Mouse (Mus musculus): ENCODE measurements at regions not wholly inside any gene's neighbourhood (a gene's known extent, or its start where the extent isn't known, plus 50 kb on each side); places are given as distances from the start of the nearest gene placed in this dataset.

DNA sequence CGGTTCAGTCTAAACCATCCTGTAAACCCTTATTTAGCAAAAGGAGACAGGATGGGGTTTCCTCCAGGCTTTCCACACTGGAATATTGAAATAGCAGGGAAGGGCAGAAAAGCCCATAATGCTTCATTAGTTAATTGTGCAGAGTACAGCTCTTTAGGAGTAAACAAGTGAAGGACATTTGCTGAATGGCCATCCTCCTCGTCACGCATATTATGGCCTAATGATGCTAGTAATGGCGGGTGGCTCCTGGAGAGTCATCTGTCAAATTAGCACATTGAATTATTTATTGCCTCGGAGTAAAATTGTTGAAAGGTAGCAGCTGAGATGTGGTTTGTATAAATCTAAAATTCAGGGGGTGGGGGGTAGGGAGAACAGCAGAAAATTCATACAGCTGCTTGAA lies 575.1 kb upstream of the Itga1 start:
- no peak for DNase-seq (ENCODE audit: low spot score in 2 of 2)

DNA sequence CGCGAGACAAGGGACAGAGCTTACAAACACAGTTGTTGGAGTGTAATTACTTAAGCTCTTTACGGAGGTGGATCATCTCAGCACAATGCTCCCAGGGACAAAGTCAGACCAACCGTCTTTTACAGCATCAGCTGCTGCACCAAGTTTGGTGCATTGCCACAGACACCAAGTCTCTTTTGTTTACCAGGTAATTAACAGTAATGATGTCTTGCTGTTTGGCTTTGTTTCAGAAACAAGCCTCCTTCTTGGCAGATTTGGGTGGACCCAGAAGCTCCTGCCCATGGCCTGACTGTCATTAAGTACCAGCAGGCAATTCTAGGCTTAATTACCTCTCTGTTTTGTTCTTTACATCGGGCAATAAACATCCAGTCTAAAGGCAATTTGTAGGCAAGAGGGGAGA lies 572.0 kb upstream of the Itga1 start:
- DNase-seq (ENCODE audit: low spot score in 2 of 2): no peak

DNA sequence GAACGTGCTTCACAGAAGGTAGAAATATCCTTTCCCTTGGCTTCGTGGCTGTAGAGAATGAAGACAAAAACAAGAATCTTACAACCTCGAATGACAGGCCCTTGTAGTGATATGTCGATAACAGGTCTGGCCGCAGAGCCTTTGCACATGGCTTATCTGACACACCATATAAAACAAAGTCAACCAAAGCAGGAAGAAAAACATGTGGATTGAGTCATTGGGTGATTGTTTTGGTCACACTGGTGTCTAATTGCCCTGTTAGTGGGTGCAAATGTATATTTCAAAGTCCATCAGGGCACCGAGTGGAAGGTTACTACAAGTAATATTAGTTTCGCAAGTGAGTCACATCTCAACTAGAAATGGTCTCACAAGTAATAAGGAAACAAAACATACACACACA lies 569.9 kb upstream of the Itga1 start:
- no peak for DNase-seq (ENCODE audit: low spot score in 2 of 2)

DNA sequence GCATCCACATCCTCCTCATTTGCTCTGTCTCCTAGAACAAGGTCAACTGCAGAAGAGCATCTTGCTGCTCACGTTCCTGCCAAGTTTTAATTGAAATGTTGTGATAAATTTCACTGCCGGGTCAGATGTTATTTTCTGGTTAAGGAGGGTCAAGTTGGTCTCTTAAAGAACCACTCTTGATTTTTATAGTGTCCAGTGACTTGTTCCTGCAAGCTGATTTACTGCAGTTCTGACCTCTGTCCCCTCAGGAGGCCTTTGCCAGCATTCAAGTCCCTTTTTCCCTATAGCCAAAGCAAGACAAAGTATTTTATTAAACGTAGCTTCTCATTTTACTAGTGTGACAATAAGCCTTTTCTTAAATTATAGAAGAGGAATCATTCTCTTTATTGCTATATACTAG lies 567.8 kb upstream of the Itga1 start:
- DNase-seq (ENCODE audit: low spot score in 2 of 2): no peak

DNA sequence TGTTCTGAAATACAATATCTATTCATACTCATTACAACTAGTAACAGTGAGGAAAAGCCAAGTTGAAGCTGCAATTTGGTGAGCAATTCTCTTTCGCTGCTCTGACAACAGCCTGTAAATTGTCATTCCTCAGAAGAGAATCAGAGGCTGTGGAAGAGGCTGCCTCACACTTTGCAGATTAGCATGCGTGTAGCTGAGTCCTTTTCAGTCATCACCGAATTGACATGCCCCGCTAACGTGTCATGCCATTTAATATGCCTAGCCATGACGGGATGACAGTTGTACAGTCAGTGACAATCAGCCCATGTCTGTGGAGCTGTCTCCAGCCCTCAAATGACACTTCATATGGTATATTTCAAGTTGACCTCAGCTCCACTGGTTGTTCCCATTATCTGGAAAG lies 553.4 kb upstream of the Itga1 start:
- no peak for DNase-seq (ENCODE audit: low spot score in 2 of 2)

DNA sequence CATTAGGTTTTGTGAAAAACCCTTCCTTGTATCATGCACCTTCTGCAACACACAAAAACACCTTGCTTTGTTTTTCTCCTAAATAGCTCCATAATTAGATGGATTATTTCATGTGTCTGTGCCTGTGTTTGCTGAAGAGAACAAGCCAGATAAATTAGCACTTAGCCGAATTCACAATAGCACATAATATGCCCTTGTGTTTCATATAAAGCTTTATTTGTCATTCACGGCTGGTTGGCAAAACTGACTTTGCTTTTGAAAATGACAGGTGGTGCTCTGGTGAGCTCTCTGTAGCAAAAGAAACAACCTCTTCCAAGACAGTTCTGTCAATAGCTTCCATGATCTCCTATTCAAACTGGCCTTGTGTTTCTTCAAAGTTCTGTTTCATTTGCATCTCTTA lies 551.2 kb upstream of the Itga1 start:
- DNase-seq (ENCODE audit: low spot score in 2 of 2): no peak

DNA sequence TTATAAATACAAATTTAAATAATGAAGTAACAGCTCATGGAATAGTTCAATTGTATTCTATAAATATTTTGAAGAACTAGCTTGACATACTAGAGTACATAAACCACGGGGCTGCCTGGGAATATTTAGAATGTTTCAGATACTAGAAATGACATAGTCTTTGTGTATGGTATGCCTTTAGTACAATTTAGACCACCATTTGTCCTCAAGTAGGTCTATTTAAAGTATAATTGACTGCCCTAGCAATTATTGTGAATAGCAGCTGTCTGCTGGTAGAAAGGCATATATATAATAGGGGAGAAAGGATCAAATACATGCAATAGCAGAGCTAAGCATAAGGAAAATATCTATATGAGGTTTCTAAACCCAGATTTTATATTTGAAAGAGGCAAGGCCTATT lies 550.6 kb upstream of the Itga1 start:
- no peak for DNase-seq (ENCODE audit: low spot score in 2 of 2)

DNA sequence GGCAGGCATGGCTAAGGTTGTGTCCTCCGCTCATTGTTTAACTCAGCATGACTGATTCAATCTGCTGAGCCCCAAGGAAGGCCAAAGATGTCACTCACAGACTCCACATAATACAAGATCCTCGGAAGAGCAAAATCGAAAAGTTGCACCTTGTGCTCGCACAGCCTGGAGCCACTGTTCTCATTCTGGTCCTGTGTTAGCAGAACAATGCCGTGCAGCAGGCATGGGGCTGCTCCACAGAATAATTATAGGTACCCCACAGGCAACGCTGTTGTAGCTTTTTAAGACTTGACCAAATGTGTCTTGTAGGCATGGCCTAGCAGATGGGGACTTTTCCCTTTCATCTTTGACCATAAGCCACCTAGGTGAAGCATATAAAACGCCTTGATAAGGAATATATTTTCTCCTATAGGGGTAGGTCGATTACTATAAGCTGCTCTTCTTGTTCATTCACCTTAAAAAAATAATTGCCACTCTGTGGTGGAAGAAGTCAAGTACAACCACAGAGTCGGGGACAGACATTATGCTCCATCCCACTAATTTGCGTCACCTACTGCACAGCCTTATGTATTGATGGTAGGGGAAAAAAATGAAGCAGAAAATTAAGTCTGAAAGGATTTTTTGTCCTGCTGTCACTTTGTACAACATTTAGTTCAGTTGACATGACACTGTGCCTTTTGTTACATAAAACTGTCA lies 529.8 kb upstream of the Itga1 start:
- no peak for DNase-seq (ENCODE audit: low spot score in 2 of 2)

DNA sequence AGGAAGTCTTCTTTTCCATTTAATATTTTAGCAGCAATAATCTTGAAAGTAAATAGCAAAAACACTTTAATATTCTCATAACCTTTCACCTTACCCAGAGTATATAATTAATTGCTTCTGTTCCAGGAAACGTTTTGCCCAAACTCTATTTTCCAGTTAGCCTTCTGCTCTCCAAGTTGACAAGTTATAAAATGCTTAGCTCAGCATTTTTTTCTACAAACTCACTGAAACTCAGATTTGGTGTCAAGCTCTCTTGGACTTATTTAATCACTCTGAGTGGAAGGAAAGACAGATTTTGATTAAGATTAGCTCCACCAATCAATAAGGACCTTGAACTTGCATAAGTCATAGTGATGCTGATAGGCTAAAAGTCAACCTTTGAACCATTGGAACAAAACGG lies 528.8 kb upstream of the Itga1 start:
- no peak for DNase-seq (ENCODE audit: low spot score in 2 of 2)

DNA sequence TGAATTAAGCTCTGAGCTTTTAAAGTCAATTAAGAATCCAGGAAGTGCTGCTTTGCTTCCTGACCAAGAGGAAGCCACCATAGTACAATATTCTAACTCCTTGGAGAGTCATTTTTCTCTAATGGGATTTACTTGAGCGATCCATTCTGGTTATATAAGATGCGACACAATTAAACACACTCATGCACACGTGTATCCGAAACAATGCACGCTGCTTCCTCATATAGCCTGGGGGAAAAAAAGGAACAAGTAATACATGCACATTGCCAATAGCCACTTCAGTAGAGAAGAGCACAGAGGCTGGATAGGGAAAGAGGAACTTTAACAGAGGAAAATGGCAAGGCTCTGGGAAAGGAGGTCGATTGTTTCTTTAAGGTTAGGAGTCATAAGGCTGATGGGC lies 511.4 kb upstream of the Itga1 start:
- no peak for DNase-seq (ENCODE audit: low spot score in 2 of 2)

DNA sequence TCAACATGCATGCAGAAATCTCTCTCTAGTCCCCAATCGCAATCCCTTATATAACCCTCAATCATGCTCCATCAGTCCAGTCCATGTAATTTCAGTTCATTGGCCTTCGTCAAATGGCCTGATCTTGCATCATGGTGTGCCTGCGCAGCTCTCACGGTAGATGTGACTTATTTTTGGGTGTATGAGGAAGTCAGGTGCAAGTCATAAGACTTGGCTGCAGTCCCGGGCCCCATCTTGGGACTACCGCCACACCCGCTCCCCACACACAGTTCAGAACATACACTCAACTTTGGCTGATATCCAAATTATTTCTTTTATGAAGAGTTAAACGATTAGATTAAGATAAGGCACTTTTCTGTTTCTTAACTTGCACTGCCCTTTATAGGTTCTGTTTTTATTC lies 504.7 kb upstream of the Itga1 start:
- no peak for DNase-seq (ENCODE audit: low spot score in 2 of 2)

DNA sequence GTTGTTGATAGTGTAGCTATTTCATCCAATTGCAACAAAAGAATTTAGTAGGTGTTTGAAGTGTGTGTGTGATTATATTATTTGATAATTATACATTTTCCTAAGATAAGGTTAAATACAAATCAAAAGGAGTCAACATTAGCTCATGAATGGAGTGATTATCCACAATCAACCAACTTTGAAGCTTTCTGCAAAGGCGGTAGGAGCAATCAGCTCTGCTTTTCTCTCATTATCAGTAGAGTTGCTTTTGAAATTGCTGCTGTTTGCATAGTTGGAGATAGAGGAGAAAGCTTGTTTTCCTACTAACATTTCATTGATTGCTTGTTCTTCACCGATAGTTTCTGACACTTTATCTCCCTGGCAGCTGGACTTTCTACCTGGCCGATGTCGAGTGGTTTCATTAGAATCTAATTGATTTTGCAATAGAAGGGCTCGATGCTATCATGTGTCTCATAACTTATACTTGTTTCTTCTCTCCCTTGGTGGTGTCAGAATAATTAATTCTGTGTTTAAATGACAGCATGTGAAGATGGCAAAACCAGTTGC lies 493.4 kb upstream of the Itga1 start:
- DNase-seq (ENCODE audit: low spot score in 2 of 2): no peak

DNA sequence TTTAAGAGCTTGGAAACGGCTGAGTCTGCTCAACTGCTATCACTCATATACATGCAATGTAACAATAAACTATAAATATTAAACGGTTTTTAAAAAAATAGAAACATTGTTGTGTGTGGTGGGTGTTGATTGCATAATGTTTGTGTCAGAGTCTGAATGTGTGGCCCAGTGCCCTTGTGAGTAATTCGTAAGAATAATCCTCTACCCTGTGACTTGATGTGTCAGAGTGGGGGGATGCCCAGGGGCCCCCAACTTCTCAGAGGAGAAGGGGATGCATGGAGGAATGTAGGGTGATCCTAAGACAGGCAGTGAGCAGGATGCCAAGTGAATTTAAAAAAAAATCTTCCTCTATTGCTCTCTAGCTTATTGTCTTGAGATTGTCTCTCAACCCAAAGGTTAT lies 474.2 kb upstream of the Itga1 start:
- DNase-seq (ENCODE audit: low spot score in 2 of 2): no peak

DNA sequence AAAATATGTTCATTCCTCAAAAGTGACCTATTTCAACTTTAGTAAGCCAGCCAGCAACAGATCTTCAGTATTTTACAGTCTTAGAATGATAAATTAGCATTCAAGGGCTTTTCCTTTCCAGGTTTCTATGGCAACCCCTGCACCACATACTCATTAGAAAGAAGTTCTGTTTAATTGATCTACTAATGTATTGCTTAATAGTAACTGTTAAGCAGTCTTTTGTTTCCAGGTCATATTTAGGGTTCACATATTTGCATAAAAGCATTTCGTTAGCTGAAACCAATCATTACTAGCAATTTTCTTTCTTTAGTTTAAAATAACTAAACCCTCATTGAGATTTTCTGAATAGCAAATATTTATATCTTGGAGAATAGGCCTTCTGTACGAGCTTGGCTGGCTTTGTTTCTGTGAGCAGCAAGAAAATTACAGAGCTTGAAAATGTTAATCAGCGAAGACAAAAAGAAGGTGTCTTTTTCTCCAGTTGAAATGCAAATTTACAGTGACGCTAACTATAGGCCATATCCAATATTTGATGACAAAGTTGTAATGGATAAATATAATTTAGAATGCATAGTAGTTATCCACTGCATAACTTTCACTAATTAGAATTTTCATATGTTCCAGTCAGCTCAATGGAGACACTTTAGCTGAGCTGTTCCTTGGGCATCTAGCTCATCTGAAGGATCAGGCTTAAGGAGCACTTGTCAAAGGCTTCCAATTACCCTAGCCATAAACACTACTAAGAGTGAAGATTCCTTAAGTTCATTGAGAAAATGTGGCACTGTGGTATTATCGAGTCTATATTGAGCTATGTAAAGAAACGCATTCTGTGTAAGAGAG lies 473.5 kb upstream of the Itga1 start:
- DNase-seq (ENCODE audit: low spot score in 2 of 2): no peak

DNA sequence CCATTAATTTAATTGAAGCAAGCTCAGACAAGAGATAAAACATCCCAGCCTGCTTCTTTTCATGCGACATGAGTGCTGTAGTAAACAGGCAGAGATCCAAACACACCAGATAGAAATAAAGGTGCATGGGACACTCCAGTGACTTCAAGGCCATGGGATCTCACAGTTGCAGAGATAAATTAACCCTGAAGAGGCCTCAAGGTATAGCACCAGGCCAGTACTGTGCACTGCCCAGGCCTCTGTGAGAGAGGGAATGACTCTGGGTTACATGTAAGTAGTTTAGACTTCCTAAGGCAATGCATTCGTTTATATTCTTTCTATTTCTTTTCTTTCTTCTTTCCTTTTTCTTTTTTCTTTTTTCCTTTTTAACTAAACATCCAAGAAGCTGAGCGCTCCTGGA lies 439.4 kb upstream of the Itga1 start:
- DNase-seq (ENCODE audit: low spot score in 2 of 2): no peak

DNA sequence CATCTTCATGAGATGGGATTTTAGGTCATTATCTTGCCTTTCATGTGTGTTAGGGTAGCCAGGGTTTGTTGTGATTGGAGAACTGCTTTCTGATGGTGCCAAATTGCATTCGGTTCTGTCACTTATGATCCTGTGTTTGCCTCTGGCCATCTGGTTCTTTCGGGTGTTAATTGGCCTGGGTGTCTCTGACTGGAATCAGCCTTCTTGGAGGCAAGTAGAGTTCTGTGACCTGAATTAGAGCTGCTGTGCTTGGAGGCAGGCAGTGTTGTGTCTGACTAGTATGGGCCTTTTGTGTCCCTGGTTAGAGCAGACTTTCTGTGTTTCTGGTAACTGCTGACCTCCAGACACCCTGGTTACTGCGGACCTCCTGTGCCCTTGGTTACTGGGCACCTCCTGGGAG lies 434.1 kb upstream of the Itga1 start:
- DNase-seq (ENCODE audit: low spot score in 2 of 2): no peak

DNA sequence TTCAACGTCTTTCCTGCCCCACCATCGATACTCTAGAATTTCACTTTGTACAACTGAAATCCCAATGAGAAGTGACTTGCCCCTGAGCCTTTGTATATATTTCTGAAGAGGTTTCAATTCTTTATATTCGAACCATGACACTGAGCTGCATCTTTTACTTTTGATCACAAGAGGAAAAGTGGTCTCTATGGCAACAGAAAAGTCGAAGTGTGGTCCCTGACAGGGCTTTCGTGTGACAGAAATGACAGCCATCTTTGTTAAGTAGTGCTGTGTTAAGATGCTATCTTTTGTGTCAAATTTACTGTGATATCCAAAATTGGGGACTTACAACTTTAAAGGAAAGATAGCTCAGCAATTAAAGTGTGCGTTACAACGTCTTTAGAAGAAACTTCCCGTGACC lies 412.1 kb upstream of the Itga1 start:
- DNase-seq (ENCODE audit: low spot score in 2 of 2): no peak

DNA sequence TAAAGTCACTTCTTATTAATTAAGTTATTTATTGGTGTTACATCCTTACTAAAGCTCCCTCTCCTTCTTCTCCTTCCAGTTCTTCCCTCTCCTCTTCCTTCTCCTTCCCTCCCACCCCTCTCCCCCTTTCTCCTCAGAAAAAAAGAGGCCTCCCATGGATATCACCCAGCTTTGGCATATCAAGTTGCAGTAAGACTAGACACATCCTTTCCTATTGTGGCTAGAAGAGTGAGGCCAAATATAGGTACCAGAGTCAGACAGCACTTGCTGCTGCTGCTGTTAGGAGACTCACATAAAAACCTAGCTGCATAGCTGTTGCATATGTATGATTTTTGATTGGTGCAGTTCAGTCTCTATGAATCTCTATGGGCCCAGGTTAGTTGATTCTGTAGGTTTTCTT lies 410.4 kb upstream of the Itga1 start:
- no peak for DNase-seq (ENCODE audit: low spot score in 2 of 2)

DNA sequence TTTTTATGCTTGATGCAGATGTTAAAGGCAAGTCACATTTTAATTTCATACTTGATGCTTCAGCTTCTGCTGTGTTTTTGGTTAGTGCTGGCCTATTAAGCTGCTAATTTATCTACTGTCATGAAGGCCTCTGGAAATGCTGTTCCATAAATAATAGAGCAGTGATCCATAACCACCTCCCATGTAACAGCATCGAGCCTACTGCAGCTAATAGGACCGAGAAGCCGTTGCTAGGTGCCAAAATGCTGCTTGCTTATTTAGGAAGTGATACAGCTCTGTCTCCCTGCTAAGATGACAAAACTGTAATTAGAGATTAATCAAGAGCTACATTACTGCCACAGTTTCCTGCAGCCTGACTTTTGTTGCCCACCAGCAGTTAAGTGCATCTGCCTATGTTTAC lies 406.9 kb upstream of the Itga1 start:
- DNase-seq (ENCODE audit: low spot score in 2 of 2): no peak

DNA sequence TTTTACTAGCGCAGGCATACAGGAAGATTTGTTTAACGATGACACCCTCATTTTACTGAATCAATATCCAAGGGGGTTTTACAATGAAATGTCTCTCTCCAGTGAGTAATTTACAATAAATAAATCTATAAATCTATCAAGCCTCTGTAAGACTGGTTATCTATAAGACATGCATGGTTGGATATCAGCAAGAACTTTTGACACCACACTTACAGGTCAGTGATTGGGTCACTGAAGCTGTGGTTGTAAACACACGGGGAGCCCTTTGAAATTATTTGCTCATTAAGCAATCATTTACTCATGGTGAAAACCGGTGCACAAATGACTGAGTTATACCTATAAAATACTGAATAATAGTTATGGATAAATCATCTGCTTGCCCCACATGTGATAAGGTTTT lies 392.6 kb upstream of the Itga1 start:
- no peak for DNase-seq (ENCODE audit: low spot score in 2 of 2)

DNA sequence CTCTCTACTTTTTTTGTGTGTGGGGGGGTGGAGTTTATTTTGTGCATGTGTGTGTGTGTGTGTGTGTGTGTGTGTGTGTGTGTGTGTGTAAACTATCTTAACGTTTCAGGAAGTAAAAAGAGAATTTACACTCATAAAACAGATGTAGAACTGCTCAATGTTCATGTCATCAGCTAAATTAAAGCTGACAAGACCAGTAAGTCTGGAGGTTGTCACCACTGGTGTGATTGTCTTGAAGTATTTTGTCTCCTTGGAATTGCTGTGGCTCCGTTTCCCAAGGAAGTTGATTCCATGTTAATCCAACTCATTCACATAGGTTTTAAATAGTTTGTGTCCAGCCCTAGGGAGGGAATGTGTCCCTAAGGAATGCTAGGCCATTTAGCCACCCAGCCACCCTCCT lies 374.1 kb upstream of the Itga1 start:
- DNase-seq (ENCODE audit: low spot score in 2 of 2): no peak

DNA sequence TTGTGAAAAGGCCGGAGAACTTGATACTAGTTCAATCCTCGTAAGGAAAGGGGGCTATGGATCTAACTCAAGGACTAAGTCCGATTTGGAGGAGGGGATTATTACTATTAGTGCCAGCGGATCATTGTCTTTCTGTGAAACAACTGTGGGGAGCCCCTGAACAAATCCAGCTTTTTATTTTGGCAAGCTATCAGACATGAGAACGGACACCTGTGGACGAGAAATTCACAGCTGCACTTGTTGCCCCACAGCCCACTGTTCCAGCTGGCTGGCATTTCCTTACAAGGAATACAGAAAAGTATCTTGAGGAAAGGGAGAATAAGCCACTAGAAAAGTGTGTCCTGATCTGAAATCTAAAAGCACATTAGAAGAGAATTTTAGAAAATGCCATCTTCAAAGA lies 363.9 kb upstream of the Itga1 start:
- no peak for DNase-seq (ENCODE audit: low spot score in 2 of 2)

DNA sequence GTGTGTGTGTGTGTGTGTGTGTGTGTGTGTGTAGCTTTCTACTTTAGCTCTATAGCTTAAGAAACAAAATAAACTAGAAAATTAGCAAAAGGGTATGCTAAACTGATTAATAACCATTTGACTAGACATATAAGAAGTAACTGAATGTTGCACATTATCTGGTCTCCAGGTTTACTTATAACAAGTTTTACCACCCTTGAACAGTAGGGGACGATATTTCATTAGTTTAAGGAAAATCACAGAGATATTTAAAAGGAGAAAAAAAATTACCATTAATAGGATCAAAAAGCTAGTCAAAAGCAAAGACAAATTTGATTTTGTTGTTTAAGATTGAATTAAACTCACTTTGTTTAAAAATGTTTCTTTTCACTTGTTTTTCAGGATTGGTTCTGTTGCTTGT lies 349.5 kb upstream of the Itga1 start:
- DNase-seq (ENCODE audit: low spot score in 2 of 2): no peak

All from layer of hippocampus, adult 8-10 months (tissue).